In the genomic region with DNA sequence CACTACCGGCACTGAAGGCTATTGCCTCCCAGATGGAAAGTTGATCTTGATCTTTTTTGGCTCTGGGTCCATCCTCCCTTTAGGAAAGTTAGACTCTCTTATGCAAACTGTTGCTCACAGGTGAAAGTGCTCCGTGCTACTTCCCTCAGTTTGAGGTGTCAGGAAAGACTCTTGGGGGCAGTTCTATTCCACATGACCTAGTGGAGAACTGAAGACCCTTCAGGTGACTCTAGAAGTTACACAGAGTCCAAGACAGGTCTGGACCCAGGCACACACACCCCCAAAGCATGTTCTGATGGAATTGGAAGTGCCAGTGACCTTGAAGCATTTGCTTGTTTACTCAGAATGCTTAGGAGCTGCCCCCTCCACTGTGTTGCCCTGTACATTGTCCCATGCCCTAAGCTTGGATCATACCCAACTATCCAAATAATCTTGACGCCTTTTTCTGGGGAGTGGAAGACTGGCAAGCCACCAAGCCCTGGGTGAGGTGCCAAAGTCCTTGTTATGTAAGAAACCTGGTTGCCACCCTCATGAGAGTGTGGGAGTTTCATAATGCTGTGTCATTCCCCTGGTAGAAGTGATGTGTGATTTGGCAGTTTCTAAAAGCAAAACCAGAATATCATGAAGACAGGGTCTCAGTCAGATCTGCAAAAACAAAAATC, we compare ENCODE assay signal across 9 mouse cellular contexts. TPM values are rescaled to one million over a fixed set of nuclear protein-coding genes. Genes with fewer than 3 reads are reported as not detected.
A peak's percentile ranks its signal among the peaks of the same experiment; 100 is the strongest.
DNase-seq lines count a peak whose midpoint lies in the region; ATAC-seq lines count a peak whose summit lies in the region.
"Had no signal": no experiment of that assay in that cellular context is flagged by ENCODE, and none has a peak within 500 bp of the region (broad histone marks: within the 10 kb centered on the region; RNA-seq: fewer than 3 reads in every experiment).

No protein-coding gene starts in this region.

- H3K4me3 ChIP-seq in heart, embryonic 12.5 days, result no peak overlapping the region
- H3K4me3 ChIP-seq in hindbrain, embryonic 16.5 days (ENCODE audit: low read length), result no peak overlapping the region
- H3K4me3 ChIP-seq in forebrain, embryonic 13.5 days, result no peak overlapping the region
- H3K4me3 ChIP-seq: liver, embryonic 15.5 days had no signal

- H3K27ac ChIP-seq in heart, embryonic 12.5 days (ENCODE audit: poor library complexity, severe bottlenecking), result no peak overlapping the region
- no peak overlapping the region for H3K27ac ChIP-seq in hindbrain, embryonic 16.5 days (ENCODE audit: low read depth, low read length)
- H3K27ac ChIP-seq in forebrain, embryonic 13.5 days, result no peak overlapping the region
- H3K27ac ChIP-seq: liver, embryonic 15.5 days had no signal

- intact Hi-C loops in heart, postnatal 36 days (cut with DNase I), result loop anchor here (5.0 kb wide), 3 partner anchors 54 to 129 kb away; no protein-coding TSS in a partner anchor

- ATAC-seq in heart, embryonic 12.5 days (ENCODE audit: insufficient number of reproducible peaks, low FRiP score), result no peak
- ATAC-seq in hindbrain, embryonic 16.5 days, result no peak
- no peak for ATAC-seq in forebrain, embryonic 13.5 days

- no peaks in the 10 kb centered on the region for H3K36me3 ChIP-seq in heart, embryonic 12.5 days
- H3K36me3 ChIP-seq in hindbrain, embryonic 16.5 days (ENCODE audit: control insufficient read depth, insufficient read depth, low read length), result no peaks in the 10 kb centered on the region
- H3K36me3 ChIP-seq in forebrain, embryonic 13.5 days (ENCODE audit: poor library complexity, severe bottlenecking), result no peaks in the 10 kb centered on the region
- H3K36me3 ChIP-seq: liver, embryonic 15.5 days had no signal

- no peak overlapping the region for H3K9ac ChIP-seq in heart, embryonic 12.5 days
- H3K9ac ChIP-seq in hindbrain, embryonic 16.5 days (ENCODE audit: low read depth, low read length), result no peak overlapping the region
- no peak overlapping the region for H3K9ac ChIP-seq in forebrain, embryonic 13.5 days
- H3K9ac ChIP-seq: liver, embryonic 15.5 days had no signal

- no peak overlapping the region for H3K4me2 ChIP-seq in heart, embryonic 12.5 days
- H3K4me2 ChIP-seq in hindbrain, embryonic 16.5 days (ENCODE audit: low read length), result no peak overlapping the region
- H3K4me2 ChIP-seq in forebrain, embryonic 13.5 days, result no peak overlapping the region
- H3K4me2 ChIP-seq: liver, embryonic 15.5 days had no signal

- H3K27me3 ChIP-seq in heart, embryonic 12.5 days (replicated peaks), result peaks cover 38% of the 10 kb centered on the region; the same call in 1 of the 2 replicates
- no peaks in the 10 kb centered on the region for H3K27me3 ChIP-seq in hindbrain, embryonic 16.5 days (replicated peaks; ENCODE audit: control insufficient read depth, insufficient read depth, low read length)
- H3K27me3 ChIP-seq in forebrain, embryonic 13.5 days, result no peaks in the 10 kb centered on the region
- H3K27me3 ChIP-seq: liver, embryonic 15.5 days had no signal

- WGBS in heart, embryonic 12.5 days, result 61% methylated on average over 3 of the region's 3 CpGs
- WGBS in hindbrain, embryonic 16.5 days, result 74% methylated on average over 3 of the region's 3 CpGs
- WGBS in forebrain, embryonic 13.5 days, result 74% methylated on average over 3 of the region's 3 CpGs

- no peaks in the 10 kb centered on the region for H3K9me3 ChIP-seq in heart, embryonic 12.5 days (replicated peaks)
- H3K9me3 ChIP-seq in hindbrain, embryonic 16.5 days (ENCODE audit: control insufficient read depth, low read length), result no peaks in the 10 kb centered on the region
- no peaks in the 10 kb centered on the region for H3K9me3 ChIP-seq in forebrain, embryonic 13.5 days (replicated peaks)
- H3K9me3 ChIP-seq: liver, embryonic 15.5 days had no signal

- DNase-seq in heart, adult 18-20 months, result peak; percentile 77 to 86
- DNase-seq in adrenal gland, postnatal 10 days, result peak; percentile 77
- peak; percentile 70 to 77 for DNase-seq in heart, postnatal 36 days
- DNase-seq in lung, postnatal 10 days, result peak; percentile 63
- DNase-seq in embryo, embryonic 10.5 days (ENCODE audit: low spot score), result no peak

- H3K4me1 ChIP-seq in heart, embryonic 12.5 days (replicated peaks), result no peaks in the 10 kb centered on the region
- H3K4me1 ChIP-seq in hindbrain, embryonic 16.5 days (ENCODE audit: control insufficient read depth, insufficient read depth, low read depth, low read length), result no peaks in the 10 kb centered on the region
- H3K4me1 ChIP-seq in forebrain, embryonic 13.5 days, result no peaks in the 10 kb centered on the region
- H3K4me1 ChIP-seq: liver, embryonic 15.5 days had no signal

RNA-seq across cellular contexts. Expression of a gene that starts 51.1 kb away (rescaled TPM):
- 100 to 1,000 TPM; 127 to 137 TPM for total RNA-seq in heart, adult 18-20 months (2021)
- 18.9 TPM in 2 replicates for polyA plus RNA-seq in heart, embryonic 12.5 days (2016; fragmentation: Nextera tagmentation; extraction: Ambion mirVana)
- 100 to 1,000 TPM in 1 of 2 experiments, 10 to 100 TPM in 1; 89.7 to 171 TPM for total RNA-seq in adrenal gland, postnatal 10 days (2021)
- total RNA-seq in heart, postnatal 36 days (2021), result 100 to 1,000 TPM; 130 to 142 TPM
- polyA plus RNA-seq in hindbrain, embryonic 16.5 days (2015; fragmentation: Nextera tagmentation; extraction: Ambion mirVana), result 31.8 and 32.3 TPM in 2 replicates
- 28.2 and 31.5 TPM in 2 replicates for polyA plus RNA-seq in forebrain, embryonic 13.5 days (2015; fragmentation: Nextera tagmentation; extraction: Ambion mirVana)
